Mouse (Mus musculus): Measurements from ENCODE around the gene Ddx56. TPM values are rescaled to one million over a fixed set of nuclear protein-coding genes. Genes with fewer than 3 reads are reported as not detected.

Gene Ddx56
- polyA plus RNA-seq, 1 experiment from 2014 or later = 106 TPM

GRCm38 (mm10) chr11:6296077-6296476 is 28.5 kb upstream of the Ddx56 start:
- TF ChIP-seq CTCF (IDR thresholded peaks at IDR 0.05; ENCODE audit: low read depth) = no peak
- Histone ChIP-seq H3K9me3 (ENCODE audit: low read depth, low read length) (no peaks in the 10 kb centered on the region), H3K27ac (ENCODE audit: low read depth) (no peak overlapping the region), H3K4me3 (ENCODE audit: low read depth, low read length) (no peak overlapping the region), H3K4me1 (ENCODE audit: insufficient read depth) (peaks cover 3% of the 10 kb centered on the region; the same call in 1 of the 2 replicates), H3K27me3 (ENCODE audit: insufficient read depth, low read length) (no peaks in the 10 kb centered on the region), H3K4me2 (no peak overlapping the region), H3K36me3 (ENCODE audit: insufficient read depth) (peaks cover 42% of the 10 kb centered on the region), H3K9ac (no peak overlapping the region)
- ATAC-seq (ENCODE audit: insufficient read depth) (no peak), DNase-seq (no peak)

- Histone ChIP-seq H3K27ac (ENCODE audit: low read depth) (no peak overlapping the region), H3K9ac (no peak overlapping the region), H3K4me3 (ENCODE audit: low read depth, low read length) (no peak overlapping the region), H3K27me3 (ENCODE audit: insufficient read depth, low read length) (no peaks in the 10 kb centered on the region), H3K4me2 (no peak overlapping the region), H3K36me3 (ENCODE audit: insufficient read depth) (peaks cover 28% of the 10 kb centered on the region), H3K4me1 (ENCODE audit: insufficient read depth) (peaks cover 3% of the 10 kb centered on the region; the same call in 1 of the 2 replicates), H3K9me3 (ENCODE audit: low read depth, low read length) (no peaks in the 10 kb centered on the region)
- TF ChIP-seq CTCF (IDR thresholded peaks at IDR 0.05; ENCODE audit: low read depth) = no peak
- 85% methylated on average over 4 of the region's 4 CpGs for WGBS
- ATAC-seq (ENCODE audit: insufficient read depth) (no peak), DNase-seq (no peak)
Observed at GRCm38 (mm10) chr11:6294632-6295031, 27.1 kb upstream of the Ddx56 start.

GRCm38 (mm10) chr11:6293601-6294000 is 26.0 kb upstream of the Ddx56 start:
- H3K9me3 ChIP-seq (ENCODE audit: low read depth, low read length) = no peaks in the 10 kb centered on the region
- H3K4me2 ChIP-seq = no peak overlapping the region
- WGBS = 96% methylated on average over 2 of the region's 2 CpGs
- DNase-seq (no peak), ATAC-seq (ENCODE audit: insufficient read depth) (no peak)
- H3K9ac ChIP-seq = no peak overlapping the region
- peaks cover 18% of the 10 kb centered on the region for H3K36me3 ChIP-seq (ENCODE audit: insufficient read depth)
- H3K27ac ChIP-seq (ENCODE audit: low read depth) = no peak overlapping the region
- no peak overlapping the region for H3K4me3 ChIP-seq (ENCODE audit: low read depth, low read length)
- H3K27me3 ChIP-seq (ENCODE audit: insufficient read depth, low read length) = no peaks in the 10 kb centered on the region
- TF ChIP-seq CTCF (IDR thresholded peaks at IDR 0.05; ENCODE audit: low read depth) = no peak
- H3K4me1 ChIP-seq (ENCODE audit: insufficient read depth) = peaks cover 3% of the 10 kb centered on the region; the same call in 1 of the 2 replicates

- DNase-seq (no peak), ATAC-seq (ENCODE audit: insufficient read depth) (no peak)
- Histone ChIP-seq H3K4me2 (peak overlapping the region; percentile 82), H3K27ac (ENCODE audit: low read depth) (no peak overlapping the region), H3K9me3 (ENCODE audit: low read depth, low read length) (no peaks in the 10 kb centered on the region), H3K9ac (no peak overlapping the region), H3K4me3 (ENCODE audit: low read depth, low read length) (peak overlapping the region; percentile 79; the same call in 1 of the 2 replicates), H3K4me1 (ENCODE audit: insufficient read depth) (peaks cover 3% of the 10 kb centered on the region; the same call in 1 of the 2 replicates), H3K36me3 (ENCODE audit: insufficient read depth) (peaks cover 12% of the 10 kb centered on the region), H3K27me3 (ENCODE audit: insufficient read depth, low read length) (no peaks in the 10 kb centered on the region)
- WGBS = 83% methylated on average over 4 of the region's 4 CpGs
- no peak for TF ChIP-seq CTCF (IDR thresholded peaks at IDR 0.05; ENCODE audit: low read depth)
Observed at GRCm38 (mm10) chr11:6292988-6293349, 25.4 kb upstream of the Ddx56 start.

GRCm38 (mm10) chr11:6292116-6292987 is 24.8 kb upstream of the Ddx56 start:
- Histone ChIP-seq H3K4me1 (ENCODE audit: insufficient read depth) (peaks cover 3% of the 10 kb centered on the region; the same call in 1 of the 2 replicates), H3K9me3 (ENCODE audit: low read depth, low read length) (no peaks in the 10 kb centered on the region), H3K4me2 (peak overlapping the region; percentile 82), H3K4me3 (ENCODE audit: low read depth, low read length) (peak overlapping the region; percentile 79), H3K27me3 (ENCODE audit: insufficient read depth, low read length) (no peaks in the 10 kb centered on the region), H3K27ac (ENCODE audit: low read depth) (peak overlapping the region; percentile 90), H3K9ac (peak overlapping the region; percentile 69), H3K36me3 (ENCODE audit: insufficient read depth) (peaks cover 5% of the 10 kb centered on the region)
- peak; percentile 55; the same call in 1 of the 2 replicates for ATAC-seq (ENCODE audit: insufficient read depth)
- peak; percentile 42; the same call in 1 of the 2 replicates for TF ChIP-seq CTCF (IDR thresholded peaks at IDR 0.05; ENCODE audit: low read depth)
- whole genome bisulfite sequencing = 13% methylated on average over 33 of the region's 33 CpGs
- peak; percentile 85 for DNase-seq

GRCm38 (mm10) chr11:6291401-6292115 is 24.0 kb upstream of the Ddx56 start, which contains the start of gene Ogdh:
Gene Ogdh (plus strand): TSS chr11:6291633.
- Histone ChIP-seq H3K27ac (ENCODE audit: low read depth) (peak within 1 kb of the TSS; percentile 90), H3K4me1 (ENCODE audit: insufficient read depth) (peaks cover 3% of the 10 kb centered on the region; the same call in 1 of the 2 replicates), H3K9me3 (ENCODE audit: low read depth, low read length) (no peaks in the 10 kb centered on the region), H3K4me2 (peak within 1 kb of the TSS; percentile 82), H3K4me3 (ENCODE audit: low read depth, low read length) (peak within 1 kb of the TSS; percentile 79), H3K36me3 (ENCODE audit: insufficient read depth) (no peaks in the 10 kb centered on the region), H3K9ac (peak within 1 kb of the TSS; percentile 69), H3K27me3 (ENCODE audit: insufficient read depth, low read length) (no peaks in the 10 kb centered on the region)
- TF ChIP-seq CTCF (IDR thresholded peaks at IDR 0.05; ENCODE audit: low read depth) = no peak
- DNase-seq (peak; percentile 100), ATAC-seq (ENCODE audit: insufficient read depth) (peak; percentile 99)
- under 1% methylated on average over 76 of the region's 77 CpGs for WGBS

GRCm38 (mm10) chr11:6290883-6291282 is 23.3 kb upstream of the Ddx56 start:
- Histone ChIP-seq H3K36me3 (ENCODE audit: insufficient read depth) (no peaks in the 10 kb centered on the region), H3K4me3 (ENCODE audit: low read depth, low read length) (peak overlapping the region; percentile 79), H3K4me2 (peak overlapping the region; percentile 82), H3K9ac (peak overlapping the region; percentile 69), H3K4me1 (ENCODE audit: insufficient read depth) (peaks cover 3% of the 10 kb centered on the region; the same call in 1 of the 2 replicates), H3K9me3 (ENCODE audit: low read depth, low read length) (no peaks in the 10 kb centered on the region), H3K27me3 (ENCODE audit: insufficient read depth, low read length) (no peaks in the 10 kb centered on the region), H3K27ac (ENCODE audit: low read depth) (peak overlapping the region; percentile 90)
- 32% methylated on average over 3 of the region's 3 CpGs for WGBS
- DNase-seq (no peak), ATAC-seq (ENCODE audit: insufficient read depth) (no peak)
- no peak for TF ChIP-seq CTCF (IDR thresholded peaks at IDR 0.05; ENCODE audit: low read depth)

Data from lung, embryonic 14.5 days (tissue).